Mouse (Mus musculus): ENCODE measurements around the gene AW011738.
A peak's percentile ranks its signal among the peaks of the same experiment; 100 is the strongest.

AW011738 gene

DNA sequence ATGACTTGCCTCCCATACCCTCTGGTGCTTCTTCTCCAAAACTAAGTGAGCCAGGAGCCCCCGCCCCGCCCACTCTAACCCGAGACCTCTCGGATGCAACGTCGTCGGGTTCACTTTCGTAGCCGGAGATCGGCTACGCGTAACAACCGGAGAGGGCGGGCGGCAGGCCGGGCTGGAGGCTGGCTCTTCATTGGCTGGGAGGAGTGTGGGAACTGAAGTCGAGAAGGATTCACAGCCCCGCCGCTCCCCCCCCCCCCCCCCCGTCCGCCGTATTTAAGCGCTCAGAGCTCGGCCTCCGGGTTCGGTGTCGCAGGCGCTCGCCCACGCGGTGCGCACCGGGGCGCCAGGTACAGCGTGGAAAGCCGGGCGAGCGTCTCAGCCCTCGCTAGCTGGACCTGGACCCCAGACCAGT is at the start of gene AW011738:
AW011738 (plus strand) TSS at position 304 of the 412 bp plus-strand sequence.
- Histone ChIP-seq H3K9me3 (ENCODE audit: low read length) (no peaks in the 10 kb centered on the region), H3K4me3 (replicated peaks; ENCODE audit: low read length) (peak within 1 kb of the TSS; percentile 76), H3K36me3 (ENCODE audit: insufficient read depth, low read length) (no peaks in the 10 kb centered on the region), H3K27me3 (ENCODE audit: insufficient read depth, low read length) (peaks cover 59% of the 10 kb centered on the region), H3K4me1 (replicated peaks; ENCODE audit: low read depth, low read length) (peaks cover 27% of the 10 kb centered on the region)
- TF ChIP-seq CTCF (conservative IDR thresholded peaks at IDR 0.05; ENCODE audit: low read length) (no peak), POU5F1 (IDR thresholded peaks at IDR 0.05; ENCODE audit: borderline replicate concordance, low read length) (no peak), NANOG (IDR thresholded peaks at IDR 0.05; ENCODE audit: borderline replicate concordance, low read length) (no peak)

DNA sequence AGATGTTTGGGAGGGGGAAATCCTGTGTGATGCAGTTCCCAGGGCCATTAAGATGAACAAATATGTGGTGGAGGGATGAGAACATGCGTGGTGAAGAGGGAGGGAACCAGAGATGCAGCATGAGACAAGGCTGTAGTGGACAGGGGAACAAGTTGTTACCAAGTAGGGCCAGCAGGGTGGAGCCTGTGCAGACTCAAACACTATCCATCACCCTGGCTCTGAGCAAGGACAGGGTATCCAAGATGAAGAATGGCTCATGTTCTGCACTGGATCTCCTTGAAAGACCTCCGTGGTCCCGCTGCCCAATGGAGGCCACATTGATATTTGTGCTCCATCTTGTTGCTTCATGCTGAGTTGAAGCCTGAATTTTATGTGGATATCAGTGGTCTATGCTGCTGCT is 48.3 kb upstream of the AW011738 start:
- Histone ChIP-seq H3K9me3 (ENCODE audit: low read length) (peaks cover 64% of the 10 kb centered on the region), H3K27me3 (ENCODE audit: insufficient read depth, low read length) (no peaks in the 10 kb centered on the region), H3K4me3 (replicated peaks; ENCODE audit: low read length) (no peak overlapping the region), H3K4me1 (replicated peaks; ENCODE audit: low read depth, low read length) (no peaks in the 10 kb centered on the region), H3K36me3 (ENCODE audit: insufficient read depth, low read length) (no peaks in the 10 kb centered on the region)
- TF ChIP-seq POU5F1 (IDR thresholded peaks at IDR 0.05; ENCODE audit: borderline replicate concordance, low read length): no peak
- no peak for TF ChIP-seq NANOG (IDR thresholded peaks at IDR 0.05; ENCODE audit: borderline replicate concordance, low read length)
- TF ChIP-seq CTCF (conservative IDR thresholded peaks at IDR 0.05; ENCODE audit: low read length): no peak

DNA sequence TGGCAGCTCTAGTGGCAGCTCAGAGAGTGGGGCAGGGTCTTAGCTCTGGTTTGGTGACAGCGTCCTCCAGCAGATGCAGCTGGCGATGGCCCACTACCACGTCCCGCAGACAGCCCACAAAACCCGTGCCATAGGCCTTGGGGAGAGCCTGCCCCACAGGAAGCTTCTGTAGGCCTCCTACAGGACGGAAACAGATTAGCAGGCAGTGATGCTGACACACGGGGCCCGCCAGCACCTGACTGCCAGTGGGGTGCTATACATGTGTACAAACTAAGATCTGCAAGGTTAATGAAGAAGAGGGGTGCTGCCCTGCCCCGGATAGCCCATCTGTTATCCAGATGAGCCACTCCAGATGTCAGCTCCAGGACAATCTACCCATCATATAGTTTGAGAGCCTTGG is 36.6 kb upstream of the AW011738 start:
- no peak overlapping the region for H3K4me3 ChIP-seq (replicated peaks; ENCODE audit: low read length)
- peaks cover 87% of the 10 kb centered on the region for H3K36me3 ChIP-seq (ENCODE audit: insufficient read depth, low read length)
- peaks cover 97% of the 10 kb centered on the region for H3K9me3 ChIP-seq (ENCODE audit: low read length)
- H3K27me3 ChIP-seq (ENCODE audit: insufficient read depth, low read length): no peaks in the 10 kb centered on the region
- peaks cover 10% of the 10 kb centered on the region for H3K4me1 ChIP-seq (replicated peaks; ENCODE audit: low read depth, low read length)
- TF ChIP-seq NANOG (IDR thresholded peaks at IDR 0.05; ENCODE audit: borderline replicate concordance, low read length) (no peak), POU5F1 (IDR thresholded peaks at IDR 0.05; ENCODE audit: borderline replicate concordance, low read length) (no peak), CTCF (conservative IDR thresholded peaks at IDR 0.05; ENCODE audit: low read length) (peak; percentile 14; the same call in 1 of the 2 replicates)

DNA sequence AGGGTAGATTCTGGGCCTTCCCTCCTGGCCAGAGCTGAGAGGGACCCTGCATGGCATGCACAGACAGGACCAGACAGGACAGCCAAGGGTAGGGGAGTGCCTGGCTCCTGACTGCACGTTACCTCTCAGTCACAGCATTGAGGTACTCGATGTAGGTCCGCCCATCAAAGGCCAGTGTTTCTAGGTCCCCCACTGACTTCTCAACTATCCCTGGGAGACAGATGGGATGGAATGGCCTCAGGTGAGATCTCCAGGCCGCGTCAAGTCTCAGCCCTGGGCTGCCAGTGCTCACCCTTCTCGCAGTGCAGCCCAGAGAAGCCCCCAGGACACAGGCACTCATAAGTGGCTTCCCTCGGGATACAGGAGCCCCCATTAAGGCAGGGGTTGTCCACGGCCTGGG is 34.5 kb upstream of the AW011738 start:
- H3K4me1 ChIP-seq (replicated peaks; ENCODE audit: low read depth, low read length): peaks cover 27% of the 10 kb centered on the region
- H3K9me3 ChIP-seq (ENCODE audit: low read length): peaks cover 99% of the 10 kb centered on the region
- no peaks in the 10 kb centered on the region for H3K27me3 ChIP-seq (ENCODE audit: insufficient read depth, low read length)
- no peak for TF ChIP-seq CTCF (conservative IDR thresholded peaks at IDR 0.05; ENCODE audit: low read length)
- no peak for TF ChIP-seq NANOG (IDR thresholded peaks at IDR 0.05; ENCODE audit: borderline replicate concordance, low read length)
- no peak for TF ChIP-seq POU5F1 (IDR thresholded peaks at IDR 0.05; ENCODE audit: borderline replicate concordance, low read length)
- H3K36me3 ChIP-seq (ENCODE audit: insufficient read depth, low read length): peaks cover 100% of the 10 kb centered on the region
- no peak overlapping the region for H3K4me3 ChIP-seq (replicated peaks; ENCODE audit: low read length)

DNA sequence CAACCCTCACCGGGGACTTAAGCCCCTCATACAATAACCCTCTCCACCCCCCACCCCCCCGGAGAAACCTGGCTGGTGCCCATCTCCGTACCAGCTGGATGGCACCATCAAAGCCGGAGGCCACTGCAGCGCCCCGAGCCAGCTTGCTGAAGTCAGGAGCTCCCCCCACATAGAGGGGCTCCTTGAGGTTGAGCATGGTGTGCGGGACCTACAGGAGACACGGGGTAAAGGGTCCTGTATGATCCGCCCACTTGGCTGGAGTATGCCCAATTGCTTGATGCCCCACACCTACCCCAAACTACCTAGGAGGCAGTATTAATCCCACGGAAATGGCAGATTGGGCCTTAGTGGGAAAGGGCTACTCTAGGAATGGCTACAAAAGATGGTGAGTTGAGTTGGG is 34.0 kb upstream of the AW011738 start:
- H3K27me3 ChIP-seq (ENCODE audit: insufficient read depth, low read length): no peaks in the 10 kb centered on the region
- no peak overlapping the region for H3K4me3 ChIP-seq (replicated peaks; ENCODE audit: low read length)
- peaks cover 100% of the 10 kb centered on the region for H3K36me3 ChIP-seq (ENCODE audit: insufficient read depth, low read length)
- H3K9me3 ChIP-seq (ENCODE audit: low read length): peaks cover 99% of the 10 kb centered on the region
- peaks cover 31% of the 10 kb centered on the region for H3K4me1 ChIP-seq (replicated peaks; ENCODE audit: low read depth, low read length)
- no peak for TF ChIP-seq NANOG (IDR thresholded peaks at IDR 0.05; ENCODE audit: borderline replicate concordance, low read length)
- no peak for TF ChIP-seq CTCF (conservative IDR thresholded peaks at IDR 0.05; ENCODE audit: low read length)
- TF ChIP-seq POU5F1 (IDR thresholded peaks at IDR 0.05; ENCODE audit: borderline replicate concordance, low read length): no peak

DNA sequence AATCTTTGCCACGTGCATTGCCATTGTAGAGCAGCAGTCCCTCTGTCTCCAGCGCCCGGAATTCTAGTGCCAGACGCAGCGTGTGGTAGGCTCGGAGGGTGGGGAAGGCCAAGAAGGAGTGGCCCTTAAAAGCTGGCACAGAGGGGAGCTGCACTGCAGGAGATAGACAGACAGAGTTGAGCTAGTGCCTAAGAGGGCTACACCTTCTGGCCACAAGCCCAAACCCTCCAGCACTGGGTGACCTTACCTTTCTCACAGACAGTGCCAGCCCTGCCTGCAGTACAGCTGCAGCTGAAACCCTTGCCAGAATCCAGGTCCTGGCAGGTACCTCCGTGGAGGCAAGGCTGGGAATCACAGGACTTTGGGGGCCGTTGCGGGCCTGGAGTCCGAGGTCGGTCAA is 31.3 kb upstream of the AW011738 start:
- no peak overlapping the region for H3K4me3 ChIP-seq (replicated peaks; ENCODE audit: low read length)
- peaks cover 100% of the 10 kb centered on the region for H3K36me3 ChIP-seq (ENCODE audit: insufficient read depth, low read length)
- TF ChIP-seq NANOG (IDR thresholded peaks at IDR 0.05; ENCODE audit: borderline replicate concordance, low read length) (no peak), CTCF (conservative IDR thresholded peaks at IDR 0.05; ENCODE audit: low read length) (no peak), POU5F1 (IDR thresholded peaks at IDR 0.05; ENCODE audit: borderline replicate concordance, low read length) (no peak)
- H3K9me3 ChIP-seq (ENCODE audit: low read length): peaks cover 100% of the 10 kb centered on the region
- H3K4me1 ChIP-seq (replicated peaks; ENCODE audit: low read depth, low read length): peaks cover 30% of the 10 kb centered on the region
- no peaks in the 10 kb centered on the region for H3K27me3 ChIP-seq (ENCODE audit: insufficient read depth, low read length)

DNA sequence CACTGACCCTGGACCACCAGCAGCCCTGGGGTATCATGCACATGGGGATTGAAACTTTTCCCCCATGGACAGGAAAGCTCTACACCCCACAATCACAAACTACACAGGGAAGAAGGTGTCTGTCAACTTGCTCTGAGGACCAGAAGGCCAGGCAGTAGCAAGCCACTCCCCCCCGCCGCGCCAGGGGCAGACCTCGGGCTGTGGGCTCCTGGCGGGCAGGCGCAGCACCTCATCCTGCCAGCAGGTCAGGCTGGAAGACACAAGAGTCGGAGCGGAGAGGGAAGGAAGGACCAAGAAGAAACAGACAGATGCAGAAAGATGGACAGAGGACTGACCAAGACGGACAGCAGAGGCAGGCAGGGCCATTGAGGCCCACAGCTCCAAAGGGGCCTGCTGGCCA is 25.5 kb upstream of the AW011738 start:
- TF ChIP-seq CTCF (conservative IDR thresholded peaks at IDR 0.05; ENCODE audit: low read length) (no peak), POU5F1 (IDR thresholded peaks at IDR 0.05; ENCODE audit: borderline replicate concordance, low read length) (no peak), NANOG (IDR thresholded peaks at IDR 0.05; ENCODE audit: borderline replicate concordance, low read length) (no peak)
- Histone ChIP-seq H3K9me3 (ENCODE audit: low read length) (peaks cover 100% of the 10 kb centered on the region), H3K4me1 (replicated peaks; ENCODE audit: low read depth, low read length) (peaks cover 18% of the 10 kb centered on the region), H3K4me3 (replicated peaks; ENCODE audit: low read length) (no peak overlapping the region; the same call in 1 of the 2 replicates), H3K27me3 (ENCODE audit: insufficient read depth, low read length) (no peaks in the 10 kb centered on the region), H3K36me3 (ENCODE audit: insufficient read depth, low read length) (peaks cover 100% of the 10 kb centered on the region)

DNA sequence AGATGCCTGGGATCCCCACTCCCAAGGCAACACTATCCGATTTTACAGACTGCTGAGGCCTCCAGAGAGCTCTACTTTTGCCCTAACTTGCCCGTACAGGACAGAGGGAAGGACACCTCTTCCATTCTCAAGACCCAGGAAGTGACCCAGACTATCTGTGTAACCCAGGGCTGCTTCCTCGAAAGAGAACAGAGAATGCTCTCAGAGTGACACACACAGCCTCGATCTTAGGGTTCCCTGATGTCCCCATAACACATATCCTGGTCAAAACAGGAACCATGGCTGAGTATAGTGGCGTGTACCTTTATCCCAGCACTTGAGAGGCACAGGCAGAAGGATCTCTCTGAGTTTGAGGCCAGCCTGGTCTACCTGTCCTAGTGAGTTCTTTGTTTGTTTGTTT is 19.4 kb upstream of the AW011738 start:
- no peaks in the 10 kb centered on the region for H3K27me3 ChIP-seq (ENCODE audit: insufficient read depth, low read length)

DNA sequence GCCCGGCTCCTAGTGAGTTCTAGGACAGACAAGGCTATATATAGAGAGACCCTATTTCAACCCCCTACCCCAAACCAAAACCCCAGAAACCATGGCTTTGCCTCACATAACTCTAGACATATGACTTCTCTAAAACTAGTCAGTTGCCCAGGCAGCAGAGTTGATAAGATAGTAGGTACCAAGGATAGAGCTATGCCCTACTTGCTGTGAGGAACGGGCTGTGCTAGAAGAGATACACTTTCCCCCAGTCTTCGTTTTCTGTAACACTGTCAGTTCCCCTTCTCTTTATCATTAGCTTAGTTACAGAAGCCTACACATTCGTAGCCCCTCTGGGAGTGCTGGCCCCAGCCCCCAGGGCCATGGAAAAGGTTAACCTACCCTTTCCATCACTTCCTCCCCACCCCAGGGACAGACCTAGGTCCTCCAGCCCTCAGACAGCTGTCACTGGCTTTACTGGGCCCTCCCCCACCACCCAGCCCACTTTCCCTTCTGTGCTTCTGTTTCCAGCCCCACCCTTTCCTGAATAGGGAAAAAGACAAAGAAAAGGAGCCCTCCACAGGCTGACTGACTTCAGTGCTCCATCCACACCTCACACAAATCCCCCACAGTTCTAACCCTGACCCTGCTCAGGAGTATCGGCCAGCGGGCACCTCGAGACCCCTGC is 18.7 kb upstream of the AW011738 start:
- Histone ChIP-seq H3K9me3 (ENCODE audit: low read length) (peaks cover 42% of the 10 kb centered on the region), H3K36me3 (ENCODE audit: insufficient read depth, low read length) (peaks cover 86% of the 10 kb centered on the region), H3K27me3 (ENCODE audit: insufficient read depth, low read length) (no peaks in the 10 kb centered on the region), H3K4me1 (replicated peaks; ENCODE audit: low read depth, low read length) (peaks cover 69% of the 10 kb centered on the region), H3K4me3 (replicated peaks; ENCODE audit: low read length) (peak overlapping the region; percentile 93)
- TF ChIP-seq POU5F1 (IDR thresholded peaks at IDR 0.05; ENCODE audit: borderline replicate concordance, low read length): no peak
- TF ChIP-seq CTCF (conservative IDR thresholded peaks at IDR 0.05; ENCODE audit: low read length): no peak
- TF ChIP-seq NANOG (IDR thresholded peaks at IDR 0.05; ENCODE audit: borderline replicate concordance, low read length): no peak

More for the DNA sequence above, 19.4 kb upstream of the AW011738 start:
- Histone ChIP-seq H3K4me1 (replicated peaks; ENCODE audit: low read depth, low read length) (peaks cover 62% of the 10 kb centered on the region), H3K36me3 (ENCODE audit: insufficient read depth, low read length) (peaks cover 93% of the 10 kb centered on the region), H3K4me3 (replicated peaks; ENCODE audit: low read length) (no peak overlapping the region), H3K9me3 (ENCODE audit: low read length) (peaks cover 49% of the 10 kb centered on the region)
- no peak for TF ChIP-seq NANOG (IDR thresholded peaks at IDR 0.05; ENCODE audit: borderline replicate concordance, low read length)

Data from E14TG2a.4 (cell line).